Mouse (Mus musculus) erythroblast, embryonic 14.5 days (primary cell): Measurements from ENCODE around the gene Pum2.

Experiments used
- GATA1 ChIP-seq: IDR thresholded peaks from 2 replicates; pipeline ENCODE4 v1.6.1; 2012; ENCODE audit warnings: low read length, inconsistent platforms, mixed read lengths
- TAL1 ChIP-seq: IDR thresholded peaks from 3 replicates; pipeline ENCODE4 v1.6.1; 2012; ENCODE audit warnings: low read length, inconsistent platforms, mixed read lengths

- TF ChIP-seq GATA1 (no peak), TAL1 (no peak)
Observed at GRCm38 (mm10) chr12:8753654-8754053, 79.7 kb downstream of the Pum2 start.
